Mouse (Mus musculus): ENCODE data around the gene AU021092.

- TF ChIP-seq POLR2A (IDR thresholded peaks at IDR 0.05; ENCODE audit: low read depth, low read length) (no peak), CTCF (IDR thresholded peaks at IDR 0.05; ENCODE audit: extremely low read depth, insufficient read depth, insufficient read length, insufficient replicate concordance) (no peak)
Measured at GRCm38 (mm10) chr16:5168829-5169228, 53.3 kb downstream of the AU021092 start.
